Mouse (Mus musculus) yolk sac, embryonic 10.5 days (tissue): Measurements from ENCODE around the gene Mex3a.

Experiments used
- DNase-seq: peaks from one replicate; pipeline ENCODE4 v3.0.0-alpha.2; 2017; ENCODE audit warnings: low spot score

Gene Mex3a

GRCm38 (mm10) chr3:88544955-88545591, 12.9 kb downstream of the Mex3a start:
- DNase-seq, result no peak

- DNase-seq, result no peak
Observed at GRCm38 (mm10) chr3:88546674-88547418, 14.7 kb downstream of the Mex3a start.

- DNase-seq, result no peak
Observed at GRCm38 (mm10) chr3:88548180-88548917, 16.2 kb downstream of the Mex3a start, which contains the start of gene Rab25. TSS of gene Rab25 (minus strand) at chr3:88548300.

GRCm38 (mm10) chr3:88551586-88551985, 19.4 kb downstream of the Mex3a start:
- DNase-seq, result no peak

- no peak for DNase-seq
Observed at GRCm38 (mm10) chr3:88552082-88552645, 20.0 kb downstream of the Mex3a start.

- peak; percentile 98 for DNase-seq
Observed at GRCm38 (mm10) chr3:88552676-88553524, 20.7 kb downstream of the Mex3a start, which contains the start of gene Lamtor2. TSS of gene Lamtor2 (minus strand) at chr3:88553074.

GRCm38 (mm10) chr3:88553525-88553879, 21.3 kb downstream of the Mex3a start, which contains the start of gene Ubqln4:
TSS of gene Ubqln4 (plus strand) at chr3:88553758.
- peak; percentile 95 for DNase-seq

- no peak for DNase-seq
Observed at GRCm38 (mm10) chr3:88553880-88554586, 21.8 kb downstream of the Mex3a start.

GRCm38 (mm10) chr3:88555069-88555605, 22.9 kb downstream of the Mex3a start:
- no peak for DNase-seq

GRCm38 (mm10) chr3:88555731-88556130, 23.5 kb downstream of the Mex3a start:
- DNase-seq, result no peak

- no peak for DNase-seq
Observed at GRCm38 (mm10) chr3:88556616-88557015, 24.4 kb downstream of the Mex3a start.

- no peak for DNase-seq
Observed at GRCm38 (mm10) chr3:88559596-88559995, 27.4 kb downstream of the Mex3a start.

GRCm38 (mm10) chr3:88561989-88562388, 29.8 kb downstream of the Mex3a start:
- DNase-seq, result no peak

- no peak for DNase-seq
Observed at GRCm38 (mm10) chr3:88563442-88563841, 31.2 kb downstream of the Mex3a start.

- no peak for DNase-seq
Observed at GRCm38 (mm10) chr3:88563966-88564365, 31.8 kb downstream of the Mex3a start.

- DNase-seq, result no peak
Observed at GRCm38 (mm10) chr3:88566116-88566515, 33.9 kb downstream of the Mex3a start.

GRCm38 (mm10) chr3:88566536-88567061, 34.4 kb downstream of the Mex3a start:
- peak; percentile 63 for DNase-seq

- no peak for DNase-seq
Observed at GRCm38 (mm10) chr3:88567892-88568291, 35.7 kb downstream of the Mex3a start.

- no peak for DNase-seq
Observed at GRCm38 (mm10) chr3:88568615-88569014, 36.4 kb downstream of the Mex3a start.

GRCm38 (mm10) chr3:88569093-88569492, 36.9 kb downstream of the Mex3a start:
- DNase-seq, result peak; percentile 37
